Mouse (Mus musculus) stomach, embryonic 14.5 days (tissue): ENCODE results near the gene Kcnq1. TPM values are rescaled to one million over a fixed set of nuclear protein-coding genes. Genes with fewer than 3 reads are reported as not detected.

Experiments used
- ATAC-seq: fragments of 200-750 bp; cut with Nextera tagmentation; 2 replicates; pipeline ENCODE4 v1.8.0; 2017; ENCODE audit warnings: low read depth, moderate TSS enrichment; ENCODE audit not compliant: insufficient number of reproducible peaks, insufficient read depth, low FRiP score
- H3K27ac ChIP-seq: fragments of 300-500 bp; sonication (generic); 2 replicates; pipeline ENCODE4 v1.5.1; 2014; ENCODE audit warnings: mild to moderate bottlenecking, low read length, moderate library complexity, mixed read lengths
- H3K27me3 ChIP-seq: fragments of 300-500 bp; sonication (generic); 2 replicates; pipeline ENCODE4 v1.6.1; 2014; ENCODE audit warnings: low read length, control low read depth, mixed read lengths; ENCODE audit not compliant: control insufficient read depth, insufficient read depth
- H3K36me3 ChIP-seq: fragments of 300-500 bp; sonication (generic); 2 replicates; pipeline ENCODE4 v1.6.1; 2014; ENCODE audit warnings: mild to moderate bottlenecking, control low read depth, low read length, moderate library complexity, mixed read lengths; ENCODE audit not compliant: control insufficient read depth, insufficient read depth
- H3K4me1 ChIP-seq: fragments of 300-500 bp; sonication (generic); 2 replicates; pipeline ENCODE4 v1.6.1; 2014; ENCODE audit warnings: low read length, control low read depth, mixed read lengths; ENCODE audit not compliant: control insufficient read depth, insufficient read depth
- H3K4me2 ChIP-seq: fragments of 300-500 bp; sonication (generic); replicated peaks from 2 replicates; pipeline ENCODE4 v1.6.1; 2014; ENCODE audit warnings: low read depth, low read length, control low read depth
- H3K4me3 ChIP-seq: fragments of 300-500 bp; sonication (generic); 2 replicates; pipeline ENCODE4 v1.5.1; 2014; ENCODE audit warnings: low read depth, low read length, control low read depth
- H3K9ac ChIP-seq: fragments of 300-500 bp; sonication (generic); replicated peaks from 2 replicates; pipeline ENCODE4 v1.6.1; 2014; ENCODE audit warnings: low read depth, mild to moderate bottlenecking, control low read depth, low read length, moderate library complexity, mixed read lengths
- H3K9me3 ChIP-seq: fragments of 300-500 bp; sonication (generic); 2 replicates; pipeline ENCODE4 v1.6.1; 2016; ENCODE audit warnings: low read depth, low read length, control low read depth; ENCODE audit not compliant: control insufficient read depth
- WGBS: fragments of 180-500 bp; shearing (Covaris S2); extraction: QIAGEN DNeasy Blood & Tissue Kit; methylation state at CpG from one replicate; pipeline ENCODE4 v1.1.7; 2014; 5-methylcytosine and 5-hydroxymethylcytosine counted together
- polyA plus RNA-seq: library from polyadenylated mRNA; unstranded; fragments of >200 nt; fragmentation: Nextera tagmentation; extraction: Ambion mirVana; gene quantifications from 2 replicates; pipeline ENCODE4 v1.2.1, GENCODE M21; 2014

Gene Kcnq1
- polyA plus RNA-seq, 1 experiment from 2014 or later: 4.2 TPM

GRCm38 (mm10) chr7:143164074-143164473 is 57.9 kb downstream of the Kcnq1 start:
- no peak overlapping the region for H3K4me2 ChIP-seq
- no peaks in the 10 kb centered on the region for H3K36me3 ChIP-seq
- no peak overlapping the region for H3K4me3 ChIP-seq
- H3K9ac ChIP-seq: no peak overlapping the region
- H3K4me1 ChIP-seq: peaks cover 5% of the 10 kb centered on the region
- no peaks in the 10 kb centered on the region for H3K9me3 ChIP-seq
- H3K27me3 ChIP-seq: no peaks in the 10 kb centered on the region
- H3K27ac ChIP-seq: no peak overlapping the region
- ATAC-seq: no peak

- WGBS: 48% methylated on average over 7 of the region's 7 CpGs
- no peak overlapping the region for H3K4me3 ChIP-seq
- no peaks in the 10 kb centered on the region for H3K27me3 ChIP-seq
- no peak overlapping the region for H3K4me2 ChIP-seq
- H3K9me3 ChIP-seq: no peaks in the 10 kb centered on the region
- ATAC-seq: no peak
- no peaks in the 10 kb centered on the region for H3K36me3 ChIP-seq
- H3K27ac ChIP-seq: no peak overlapping the region
- no peak overlapping the region for H3K9ac ChIP-seq
- no peaks in the 10 kb centered on the region for H3K4me1 ChIP-seq
Observed at GRCm38 (mm10) chr7:143165687-143166265, 59.6 kb downstream of the Kcnq1 start.

- H3K4me3 ChIP-seq: no peak overlapping the region
- no peaks in the 10 kb centered on the region for H3K27me3 ChIP-seq
- no peak overlapping the region for H3K9ac ChIP-seq
- no peaks in the 10 kb centered on the region for H3K4me1 ChIP-seq
- no peak overlapping the region for H3K4me2 ChIP-seq
- no peaks in the 10 kb centered on the region for H3K9me3 ChIP-seq
- 81% methylated on average over 3 of the region's 3 CpGs for WGBS
- no peaks in the 10 kb centered on the region for H3K36me3 ChIP-seq
- H3K27ac ChIP-seq: no peak overlapping the region
- ATAC-seq: no peak
Observed at GRCm38 (mm10) chr7:143167275-143167674, 61.1 kb downstream of the Kcnq1 start.

GRCm38 (mm10) chr7:143169371-143169770 is 63.2 kb downstream of the Kcnq1 start:
- no peak overlapping the region for H3K27ac ChIP-seq
- H3K36me3 ChIP-seq: no peaks in the 10 kb centered on the region
- no peaks in the 10 kb centered on the region for H3K4me1 ChIP-seq
- H3K9me3 ChIP-seq: no peaks in the 10 kb centered on the region
- H3K27me3 ChIP-seq: no peaks in the 10 kb centered on the region
- no peak overlapping the region for H3K4me3 ChIP-seq
- H3K4me2 ChIP-seq: no peak overlapping the region
- 93% methylated on average over 3 of the region's 3 CpGs for WGBS
- H3K9ac ChIP-seq: no peak overlapping the region
- no peak for ATAC-seq

GRCm38 (mm10) chr7:143172914-143173547 is 66.9 kb downstream of the Kcnq1 start:
- H3K9ac ChIP-seq: no peak overlapping the region
- no peak for ATAC-seq
- H3K27me3 ChIP-seq: no peaks in the 10 kb centered on the region
- H3K4me3 ChIP-seq: no peak overlapping the region
- H3K9me3 ChIP-seq: no peaks in the 10 kb centered on the region
- H3K4me2 ChIP-seq: no peak overlapping the region
- H3K27ac ChIP-seq: no peak overlapping the region
- 72% methylated on average over 5 of the region's 5 CpGs for WGBS
- H3K36me3 ChIP-seq: no peaks in the 10 kb centered on the region
- no peaks in the 10 kb centered on the region for H3K4me1 ChIP-seq

GRCm38 (mm10) chr7:143174633-143175032 is 68.5 kb downstream of the Kcnq1 start:
- H3K27ac ChIP-seq: no peak overlapping the region
- H3K9me3 ChIP-seq: no peaks in the 10 kb centered on the region
- no peaks in the 10 kb centered on the region for H3K4me1 ChIP-seq
- no peaks in the 10 kb centered on the region for H3K36me3 ChIP-seq
- no peak for ATAC-seq
- H3K4me2 ChIP-seq: no peak overlapping the region
- H3K4me3 ChIP-seq: no peak overlapping the region
- WGBS: 66% methylated on average over 6 of the region's 6 CpGs
- no peak overlapping the region for H3K9ac ChIP-seq
- no peaks in the 10 kb centered on the region for H3K27me3 ChIP-seq

GRCm38 (mm10) chr7:143178831-143179230 is 72.7 kb downstream of the Kcnq1 start:
- H3K36me3 ChIP-seq: no peaks in the 10 kb centered on the region
- H3K4me3 ChIP-seq: no peak overlapping the region
- H3K27ac ChIP-seq: no peak overlapping the region
- no peaks in the 10 kb centered on the region for H3K9me3 ChIP-seq
- ATAC-seq: no peak
- no peak overlapping the region for H3K9ac ChIP-seq
- no peak overlapping the region for H3K4me2 ChIP-seq
- WGBS: 71% methylated on average over 2 of the region's 2 CpGs
- H3K4me1 ChIP-seq: peaks cover 9% of the 10 kb centered on the region
- no peaks in the 10 kb centered on the region for H3K27me3 ChIP-seq

GRCm38 (mm10) chr7:143180761-143181160 is 74.6 kb downstream of the Kcnq1 start:
- Histone ChIP-seq H3K4me2 (no peak overlapping the region), H3K4me1 (peaks cover 9% of the 10 kb centered on the region), H3K27me3 (no peaks in the 10 kb centered on the region), H3K9me3 (no peaks in the 10 kb centered on the region), H3K36me3 (no peaks in the 10 kb centered on the region), H3K27ac (no peak overlapping the region), H3K9ac (0 out of 2 replicates have a peak overlapping the region, but pooled peaks have one; percentile 1), H3K4me3 (no peak overlapping the region)
- ATAC-seq: peak; percentile 59; the same call in 1 of the 2 replicates
- 24% methylated on average over 3 of the region's 3 CpGs for whole genome bisulfite sequencing

- Histone ChIP-seq H3K27me3 (no peaks in the 10 kb centered on the region), H3K4me2 (no peak overlapping the region), H3K4me3 (no peak overlapping the region), H3K9ac (0 out of 2 replicates have a peak overlapping the region, but pooled peaks have one; percentile 1), H3K36me3 (no peaks in the 10 kb centered on the region), H3K4me1 (peaks cover 9% of the 10 kb centered on the region), H3K27ac (no peak overlapping the region), H3K9me3 (no peaks in the 10 kb centered on the region)
- WGBS: 87% methylated on average over 4 of the region's 4 CpGs
- ATAC-seq: no peak
Observed at GRCm38 (mm10) chr7:143181311-143181710, 75.1 kb downstream of the Kcnq1 start.
